Mouse (Mus musculus) Patski (cell line): ENCODE data around the gene Mau2. TPM values are rescaled to one million over a fixed set of nuclear protein-coding genes. Genes with fewer than 3 reads are reported as not detected.
"Not testable (repeated sequence)": the region's sequence is repeated elsewhere in the genome, so short reads cannot be mapped to it uniquely, and the experiment has no call there.

Source experiments
- ATAC-seq: fragments of 100-300 bp; one replicate; pipeline ENCODE4 v1.8.0; 2021
- CTCF ChIA-PET: fragments of 350-600 bp; sonication (Branson Sonifier 250); formaldehyde crosslinking; loops from one replicate; lab custom pipeline; 2022; ENCODE audit warnings: inconsistent platforms; lab: Charles Lee
- POLR2A ChIA-PET: fragments of 350-600 bp; sonication (Branson Sonifier 250); formaldehyde crosslinking; loops from one replicate; lab custom pipeline; 2022; ENCODE audit warnings: antibody characterized with exemption, inconsistent platforms; lab: Charles Lee
- DNase-seq: peaks from one replicate; pipeline ENCODE4 v3.0.0-alpha.2; 2011; ENCODE audit warnings: low read depth, low spot score
- H3K27me3 ChIP-seq: fragments of 371-371 bp; one replicate; pipeline ENCODE4 v1.5.1; 2021
- CTCF ChIP-seq: fragments of 100-300 bp; IDR thresholded peaks from one replicate; pipeline ENCODE4 v1.5.1; 2021
- in situ Hi-C: fragments of 300-500 bp; cut with MboI; formaldehyde crosslinking; loops from 3 replicates; pipeline ENCODE4 v1.11.1; 2018; ENCODE audit warnings: low pct_unique_long_range_greater_than_20kb, mixed read lengths
- polyA plus RNA-seq: library from polyadenylated mRNA; unstranded; gene quantifications from one replicate; pipeline ENCODE4 v1.2.3, GENCODE M21; 2021

Mau2 gene
- polyA plus RNA-seq, 1 experiment from 2014 or later: 53.4 TPM

DNA sequence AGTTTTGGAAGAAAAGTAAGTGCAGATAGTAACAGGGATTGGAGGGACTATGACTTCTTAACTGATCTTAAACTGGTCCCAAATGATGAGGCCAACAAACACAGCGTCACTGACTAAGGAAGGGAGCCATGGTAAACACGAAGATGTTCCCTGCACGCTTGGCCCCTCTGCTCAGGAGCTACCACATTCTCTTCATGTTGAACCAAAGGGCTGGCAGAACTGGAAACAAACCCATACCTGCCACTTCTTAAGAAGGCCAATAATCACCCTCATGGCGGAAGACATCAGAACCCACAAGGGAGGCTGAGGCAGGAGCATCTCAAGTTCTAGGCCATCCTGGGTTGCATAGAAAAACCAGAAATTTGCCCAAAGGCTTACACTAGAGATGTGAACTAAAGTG, 43.3 kb downstream of the Mau2 start:
- ChIA-PET CTCF (interaction anchor here (7.0 kb wide), 1 partner anchor 77 kb away, joined by 88 read pairs; no protein-coding TSS in a partner anchor), POLR2A (no interaction called here)
- no peak for TF ChIP-seq CTCF
- DNase-seq: no peak
- no peak for ATAC-seq
- H3K27me3 ChIP-seq: no peaks in the 10 kb centered on the region
- in situ Hi-C loops: loop anchor here (5.0 kb wide), 1 partner anchor 72 kb away; no protein-coding TSS in a partner anchor

GRCm38 (mm10) chr8:69998706-69999105, 43.8 kb downstream of the Mau2 start:
- DNase-seq (no peak), ATAC-seq (no peak)
- no peak for TF ChIP-seq CTCF
- H3K27me3 ChIP-seq: no peaks in the 10 kb centered on the region
- in situ Hi-C loops: loop anchor here (5.0 kb wide), 1 partner anchor 71 kb away; no protein-coding TSS in a partner anchor
- ChIA-PET CTCF (interaction anchor here (7.0 kb wide), 1 partner anchor 77 kb away, joined by 88 read pairs; no protein-coding TSS in a partner anchor), POLR2A (no interaction called here)

GRCm38 (mm10) chr8:69996589-69997285, 45.8 kb downstream of the Mau2 start:
- POLR2A ChIA-PET: interaction anchor here (1.0 to 3.4 kb wide), 5 partner anchors 11 to 94 kb away, joined by 3 to 13 read pairs (median 5); partner anchors contain the start of genes Ndufa13, Tssk6 and Yjefn3
- H3K27me3 ChIP-seq: no peaks in the 10 kb centered on the region
- DNase-seq: no peak
- TF ChIP-seq CTCF: no peak
- CTCF ChIA-PET: interaction anchor here (1.8 kb wide), 1 partner anchor 11 kb away, joined by 6 read pairs; no protein-coding TSS in a partner anchor
- in situ Hi-C loops: loop anchor here (5.0 kb wide), 1 partner anchor 69 kb away; no protein-coding TSS in a partner anchor
- no peak for ATAC-seq

DNA sequence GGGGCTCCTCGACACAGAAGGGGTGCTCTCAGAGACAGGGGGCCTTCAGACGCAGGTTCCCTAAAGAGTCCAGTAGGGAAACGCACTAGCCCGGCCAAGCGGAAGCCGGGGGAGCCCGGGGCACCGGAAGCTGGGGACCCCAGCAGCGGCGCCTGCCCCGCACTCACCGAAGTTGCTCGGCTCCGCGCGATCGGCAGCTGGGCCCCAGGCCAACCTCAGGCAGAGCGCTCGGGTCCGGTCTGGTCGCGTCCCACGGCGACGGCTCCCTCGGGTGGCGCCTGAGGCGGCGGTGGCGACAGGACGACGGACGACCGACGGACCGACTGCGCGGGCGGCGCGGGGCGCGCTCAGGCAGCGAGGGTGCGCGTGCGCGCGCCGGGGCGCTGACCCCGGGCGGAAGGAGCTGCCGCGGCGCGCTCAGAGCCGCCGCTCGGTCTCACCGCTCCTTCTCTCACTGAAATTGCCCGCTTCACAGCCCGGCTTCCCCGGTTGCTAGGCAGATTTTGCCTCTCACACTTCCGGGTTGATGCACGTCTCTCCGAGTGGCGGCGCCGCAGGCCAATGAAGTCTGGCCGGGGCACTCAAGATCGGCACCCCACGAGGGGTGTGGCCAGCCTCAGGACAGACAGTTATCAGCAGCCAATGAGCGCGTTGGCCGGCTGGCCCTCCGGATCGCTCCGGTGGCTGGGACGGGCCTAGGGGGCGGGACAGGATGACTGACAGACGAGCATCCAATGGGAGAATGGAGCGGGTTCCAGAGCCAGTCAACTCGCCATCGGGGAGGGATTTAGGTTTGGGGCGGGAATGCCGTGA, 46.6 kb downstream of the Mau2 start, which contains the start of gene Gatad2a:
Gene Gatad2a, minus strand, starts transcription at position 609 of the 813 bp plus-strand sequence.
- DNase-seq (peak; percentile 98), ATAC-seq (peak; percentile 95)
- no peaks in the 10 kb centered on the region for H3K27me3 ChIP-seq
- ChIA-PET POLR2A (interaction anchor here (0.6 to 3.4 kb wide), 5 partner anchors 24 to 155 kb away, joined by 3 to 13 read pairs (median 5); partner anchors contain the start of genes Ndufa13, Tssk6 and Yjefn3), CTCF (interaction anchor here (1.8 kb wide), 1 partner anchor 11 kb away, joined by 6 read pairs; no protein-coding TSS in a partner anchor)
- in situ Hi-C loops: loop anchor here (5.0 kb wide), 1 partner anchor 69 kb away; no protein-coding TSS in a partner anchor
- no peak for TF ChIP-seq CTCF

- in situ Hi-C loops: loop anchor here (5.0 kb wide), 1 partner anchor 68 kb away; no protein-coding TSS in a partner anchor
- POLR2A ChIA-PET: interaction anchor here (1.0 to 3.4 kb wide), 4 partner anchors 24 to 93 kb away, joined by 3 to 13 read pairs (median 9); partner anchors contain the start of genes Ndufa13, Tssk6 and Yjefn3
- no peak for ATAC-seq
- DNase-seq: no peak
- H3K27me3 ChIP-seq: no peaks in the 10 kb centered on the region
- CTCF ChIA-PET: no interaction called here
- TF ChIP-seq CTCF: no peak
Measured at GRCm38 (mm10) chr8:69995422-69995775, 47.1 kb downstream of the Mau2 start.

- CTCF ChIA-PET, ATAC-seq, POLR2A ChIA-PET, H3K27me3 ChIP-seq, DNase-seq, in situ Hi-C loops: not testable (repeated sequence)
Measured at GRCm38 (mm10) chr8:69988936-69989335, 53.6 kb downstream of the Mau2 start.

DNA sequence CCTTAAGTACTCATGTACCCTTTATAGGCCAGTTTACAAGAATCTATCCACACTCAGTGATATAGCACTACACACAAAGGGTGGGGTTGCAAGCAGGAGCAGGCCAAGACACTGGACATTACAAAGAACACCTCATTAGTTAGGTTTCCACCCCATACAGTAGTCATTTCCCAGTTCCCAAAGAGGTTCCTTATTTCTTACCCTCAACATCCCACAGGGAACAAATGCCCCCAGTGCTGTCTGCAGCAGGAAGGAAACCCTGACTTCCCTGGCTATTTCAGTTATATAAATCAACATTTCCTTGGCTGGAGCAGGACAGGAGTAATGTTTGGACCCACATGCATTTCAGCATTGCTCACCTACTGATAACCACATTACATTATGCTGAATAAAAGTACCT, 54.8 kb downstream of the Mau2 start:
- DNase-seq (no peak), ATAC-seq (no peak)
- H3K27me3 ChIP-seq: no peaks in the 10 kb centered on the region
- no peak for TF ChIP-seq CTCF
- in situ Hi-C loops: no loop called here
- ChIA-PET POLR2A (no interaction called here), CTCF (no interaction called here)

DNA sequence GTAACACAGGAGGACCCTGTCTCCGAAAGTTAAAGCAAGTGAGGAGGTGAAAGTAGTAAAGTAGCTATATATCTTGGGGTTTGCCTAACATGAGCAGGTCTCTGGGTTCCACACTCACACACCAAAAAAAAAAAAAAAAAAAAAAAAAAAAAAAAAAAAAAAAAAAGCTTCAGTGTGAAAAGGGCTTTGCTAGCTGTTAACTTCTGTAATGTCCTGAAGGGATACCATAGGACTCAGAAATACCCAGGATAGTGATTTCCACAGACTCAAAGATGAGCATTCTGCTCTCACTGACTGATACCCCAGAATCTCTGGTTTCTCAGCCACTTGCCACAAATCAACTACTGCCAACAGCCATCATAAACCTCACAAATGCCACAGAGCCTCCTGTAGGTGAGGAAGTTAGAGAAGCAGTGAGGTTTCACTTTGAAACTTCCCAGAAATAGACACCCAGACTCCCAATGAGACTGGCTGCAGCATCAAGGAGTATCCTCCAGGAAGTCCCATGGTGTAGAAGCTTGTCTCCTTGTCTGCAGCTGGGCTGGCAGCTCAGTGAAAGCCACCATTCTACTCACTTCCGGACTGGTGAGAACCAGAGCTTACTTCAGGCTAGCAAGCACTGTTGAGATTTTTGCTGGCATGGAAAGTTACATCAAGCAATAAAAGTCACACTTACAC, 57.5 kb downstream of the Mau2 start:
- in situ Hi-C loops: no loop called here
- TF ChIP-seq CTCF: no peak
- CTCF ChIA-PET: interaction anchor here (2.0 kb wide), 1 partner anchor 12 kb away, joined by 6 read pairs; the partner anchor contains the start of gene Gatad2a
- no peak for ATAC-seq
- no peak for DNase-seq
- POLR2A ChIA-PET: interaction anchor here (1.2 kb wide), 1 partner anchor 12 kb away, joined by 3 read pairs; no protein-coding TSS in a partner anchor
- no peaks in the 10 kb centered on the region for H3K27me3 ChIP-seq

GRCm38 (mm10) chr8:69978456-69978855, 64.1 kb downstream of the Mau2 start:
- ChIA-PET POLR2A (interaction anchor here (0.6 kb wide), 1 partner anchor 394 kb away, joined by 4 read pairs; no protein-coding TSS in a partner anchor), CTCF (interaction anchor here (2.1 kb wide), 1 partner anchor 15 kb away, joined by 7 read pairs; no protein-coding TSS in a partner anchor)
- no peak for ATAC-seq
- in situ Hi-C loops: no loop called here
- H3K27me3 ChIP-seq: no peaks in the 10 kb centered on the region
- TF ChIP-seq CTCF: no peak
- DNase-seq: no peak

- TF ChIP-seq CTCF: no peak
- no peaks in the 10 kb centered on the region for H3K27me3 ChIP-seq
- ChIA-PET POLR2A (no interaction called here), CTCF (interaction anchor here (0.8 to 1.3 kb wide), 3 partner anchors 12 to 27 kb away, joined by 3 to 4 read pairs (median 3); no protein-coding TSS in a partner anchor)
- DNase-seq (no peak), ATAC-seq (no peak)
- in situ Hi-C loops: no loop called here
Measured at GRCm38 (mm10) chr8:69974806-69975205, 67.7 kb downstream of the Mau2 start.
